Comparison of ENCODE assay signal across 9 mouse cellular contexts in genomic region chr2:75612981-75613567, GRCm38 (mm10). TPM values are rescaled to one million over a fixed set of nuclear protein-coding genes. Genes with fewer than 3 reads are reported as not detected.
A peak's percentile ranks its signal among the peaks of the same experiment; 100 is the strongest.
DNase-seq lines count a peak whose midpoint lies in the region; ATAC-seq and TF ChIP-seq lines count a peak whose summit lies in the region.
"Had no signal": no experiment of that assay in that cellular context is flagged by ENCODE, and none has a peak within 500 bp of the region (broad histone marks: within the 10 kb centered on the region; RNA-seq: fewer than 3 reads in every experiment).

No protein-coding gene starts in this region.

- in situ Hi-C loops in ES-E14 (cut with MboI; ENCODE audit: low sequenced_read_pairs in 2 of 2, unreplicated experiment in 2 of 2) = loop anchor here (25.0 kb wide), 2 partner anchors 349 to 449 kb away; no protein-coding TSS in a partner anchor

- no peaks in the 10 kb centered on the region for H3K36me3 ChIP-seq in ES-E14 (ENCODE audit: control insufficient read depth, insufficient read depth, low read length, poor library complexity, severe bottlenecking)
- no peaks in the 10 kb centered on the region for H3K36me3 ChIP-seq in heart, embryonic 16.5 days (ENCODE audit: control insufficient read depth, insufficient read depth)
- no peaks in the 10 kb centered on the region for H3K36me3 ChIP-seq in limb, embryonic 15.5 days
- H3K36me3 ChIP-seq in stomach, postnatal 0 days (ENCODE audit: control insufficient read depth, insufficient read depth, low read length) = no peaks in the 10 kb centered on the region
- no peaks in the 10 kb centered on the region for H3K36me3 ChIP-seq in hindbrain, embryonic 12.5 days
- H3K36me3 ChIP-seq: hindbrain, embryonic 15.5 days had no signal

- no peak; the same call in 1 of the 2 replicates for ATAC-seq in heart, embryonic 16.5 days (replicated peaks; ENCODE audit: extremely low read depth, insufficient read depth, low FRiP score)
- ATAC-seq in limb, embryonic 15.5 days (ENCODE audit: insufficient number of reproducible peaks, low FRiP score, low TSS enrichment, low read depth) = no peak
- ATAC-seq in stomach, postnatal 0 days (ENCODE audit: low FRiP score, low TSS enrichment) = peak; percentile 65
- ATAC-seq in inflammation-experienced regulatory T-cells, adult 6 months = no peak
- ATAC-seq in hindbrain, embryonic 12.5 days (ENCODE audit: low FRiP score) = no peak

- H3K4me2 ChIP-seq in heart, embryonic 16.5 days (ENCODE audit: low read depth, low read length) = peak overlapping the region; percentile 27
- H3K4me2 ChIP-seq in limb, embryonic 15.5 days = 0 out of 2 replicates have a peak overlapping the region, but pooled peaks have one; percentile 6
- H3K4me2 ChIP-seq in stomach, postnatal 0 days (replicated peaks; ENCODE audit: low read depth) = peak overlapping the region; percentile 36
- H3K4me2 ChIP-seq in hindbrain, embryonic 12.5 days (replicated peaks) = no peak overlapping the region
- H3K4me2 ChIP-seq: hindbrain, embryonic 15.5 days had no signal

- no peaks in the 10 kb centered on the region for H3K9me3 ChIP-seq in ES-E14 (ENCODE audit: control insufficient read depth, insufficient read depth, low read depth, low read length)
- H3K9me3 ChIP-seq in heart, embryonic 16.5 days (replicated peaks; ENCODE audit: control insufficient read depth, low read length) = no peaks in the 10 kb centered on the region
- H3K9me3 ChIP-seq in limb, embryonic 15.5 days = no peaks in the 10 kb centered on the region
- no peaks in the 10 kb centered on the region for H3K9me3 ChIP-seq in stomach, postnatal 0 days (ENCODE audit: control insufficient read depth, low read length)
- H3K9me3 ChIP-seq in hindbrain, embryonic 12.5 days (replicated peaks) = no peaks in the 10 kb centered on the region
- H3K9me3 ChIP-seq: hindbrain, embryonic 15.5 days had no signal

- 0 out of 2 replicates have a peak, but pooled peaks have one; percentile 17 for TF ChIP-seq CTCF in stomach, postnatal 0 days (IDR thresholded peaks at IDR 0.05; ENCODE audit: low read depth)

- WGBS in heart, embryonic 16.5 days = 34% methylated on average over 14 of the region's 14 CpGs
- WGBS in limb, embryonic 15.5 days = 26% methylated on average over 14 of the region's 14 CpGs
- 12% methylated on average over 14 of the region's 14 CpGs for WGBS in stomach, postnatal 0 days
- WGBS in hindbrain, embryonic 12.5 days = 25% methylated on average over 14 of the region's 14 CpGs

- DNase-seq in ES-E14 (ENCODE audit: low read depth, low spot score) = no peak
- DNase-seq in adrenal gland, postnatal 10 days = peak; percentile 61
- DNase-seq in stomach, postnatal 0 days (ENCODE audit: low spot score) = peak; percentile 84
- DNase-seq in frontal cortex, postnatal 25 days (ENCODE audit: low spot score in 2 of 2) = no peak

- no peak overlapping the region for H3K27ac ChIP-seq in ES-E14 (ENCODE audit: insufficient read depth, low read depth, low read length, poor library complexity, severe bottlenecking)
- H3K27ac ChIP-seq in heart, embryonic 16.5 days (ENCODE audit: low read length) = peak overlapping the region; percentile 54
- H3K27ac ChIP-seq in limb, embryonic 15.5 days = peak overlapping the region; percentile 43
- H3K27ac ChIP-seq in stomach, postnatal 0 days (replicated peaks) = peak overlapping the region; percentile 79
- no peak overlapping the region for H3K27ac ChIP-seq in hindbrain, embryonic 12.5 days
- H3K27ac ChIP-seq: hindbrain, embryonic 15.5 days had no signal

- peak; percentile 50 for TF ChIP-seq EP300 in stomach, postnatal 0 days (optimal IDR thresholded peaks at IDR 0.05)

- no peak overlapping the region for H3K4me3 ChIP-seq in ES-E14 (ENCODE audit: insufficient read depth in 1 of 2, low read depth in 1 of 2, low read length in 2 of 2, poor library complexity in 1 of 2, severe bottlenecking in 1 of 2)
- H3K4me3 ChIP-seq in heart, embryonic 16.5 days (ENCODE audit: low read length) = no peak overlapping the region
- H3K4me3 ChIP-seq in limb, embryonic 15.5 days = no peak overlapping the region
- no peak overlapping the region for H3K4me3 ChIP-seq in stomach, postnatal 0 days (ENCODE audit: low read depth, low read length)
- H3K4me3 ChIP-seq in hindbrain, embryonic 12.5 days = no peak overlapping the region
- H3K4me3 ChIP-seq: hindbrain, embryonic 15.5 days had no signal

- H3K4me1 ChIP-seq in ES-E14 (ENCODE audit: control insufficient read depth in 2 of 2, insufficient read depth in 2 of 2, low read length in 2 of 2, poor library complexity in 1 of 2) = peaks cover 4 to 7% of the 10 kb centered on the region in 2 experiments
- peaks cover 10% of the 10 kb centered on the region for H3K4me1 ChIP-seq in heart, embryonic 16.5 days (ENCODE audit: control insufficient read depth, insufficient read depth, low read length)
- H3K4me1 ChIP-seq in limb, embryonic 15.5 days = peaks cover 27% of the 10 kb centered on the region
- peaks cover 6% of the 10 kb centered on the region for H3K4me1 ChIP-seq in stomach, postnatal 0 days (replicated peaks; ENCODE audit: control insufficient read depth, insufficient read depth)
- H3K4me1 ChIP-seq in hindbrain, embryonic 12.5 days = peaks cover 11% of the 10 kb centered on the region

- H3K9ac ChIP-seq in ES-E14 (ENCODE audit: insufficient read depth, low read depth, low read length, poor library complexity, severe bottlenecking) = no peak overlapping the region
- H3K9ac ChIP-seq in heart, embryonic 16.5 days (ENCODE audit: low read length) = 0 out of 2 replicates have a peak overlapping the region, but pooled peaks have one; percentile 0
- H3K9ac ChIP-seq in limb, embryonic 15.5 days = no peak overlapping the region
- H3K9ac ChIP-seq in stomach, postnatal 0 days (ENCODE audit: low read length) = no peak overlapping the region
- H3K9ac ChIP-seq in hindbrain, embryonic 12.5 days = no peak overlapping the region
- H3K9ac ChIP-seq: hindbrain, embryonic 15.5 days had no signal

- no peaks in the 10 kb centered on the region for H3K27me3 ChIP-seq in heart, embryonic 16.5 days (ENCODE audit: control insufficient read depth, insufficient read depth, low read length)
- 0 out of 2 replicates have a peak, but pooled peaks cover 6% of the 10 kb centered on the region for H3K27me3 ChIP-seq in limb, embryonic 15.5 days
- H3K27me3 ChIP-seq in stomach, postnatal 0 days (ENCODE audit: control insufficient read depth, insufficient read depth, low read length) = no peaks in the 10 kb centered on the region
- H3K27me3 ChIP-seq in hindbrain, embryonic 12.5 days = peaks cover 22% of the 10 kb centered on the region

TF ChIP-seq in ES-E14, 5 proteins besides CTCF, POLR2A, EP300 and RAD21:
- TF ChIP-seq HCFC1 (IDR thresholded peaks at IDR 0.05; ENCODE audit: borderline replicate concordance, insufficient read depth, low read length) (no peak), ZNF384 (IDR thresholded peaks at IDR 0.05; ENCODE audit: low read depth, low read length) (peak; percentile 23; the same call in 1 of the 2 replicates)

RNA-seq across cellular contexts. Expression of gene Hnrnpa3, which starts 46.0 kb away (rescaled TPM):
- total RNA-seq in ES-E14 (2012; rRNA removed) = 101 and 166 TPM in 2 replicates
- total RNA-seq in adrenal gland, postnatal 10 days (2021) = 100 to 1,000 TPM; 358 to 456 TPM
- polyA plus RNA-seq in heart, embryonic 16.5 days (2015; fragmentation: Nextera tagmentation; extraction: Ambion mirVana) = 139 and 182 TPM in 2 replicates
- polyA plus RNA-seq in limb, embryonic 15.5 days (2015; fragmentation: Nextera tagmentation; extraction: Ambion mirVana) = 243 and 306 TPM in 2 replicates
- 116 and 127 TPM in 2 replicates for polyA plus RNA-seq in stomach, postnatal 0 days (2015; fragmentation: Nextera tagmentation; extraction: Ambion mirVana)
- polyA plus RNA-seq in inflammation-experienced regulatory T-cells, adult 6 months (2017; shearing (Covaris generic)) = 100 to 1,000 TPM in 2 of 3 experiments, 10 to 100 TPM in 1; 98.6 to 213 (median 185) TPM
- 352 and 360 TPM in 2 replicates for polyA plus RNA-seq in hindbrain, embryonic 12.5 days (2016; fragmentation: Nextera tagmentation; extraction: Ambion mirVana)

Comparison
In these comparisons a context has a peak if more than half of its experiments do, and no peak if none do; other contexts are left out.
1. DNase-seq: peak in adrenal gland, postnatal 10 days (single experiment) and stomach, postnatal 0 days (single experiment); none in ES-E14 (single experiment) and frontal cortex, postnatal 25 days (0 of 2).
2. H3K27ac ChIP-seq: peak in heart, embryonic 16.5 days (single experiment), limb, embryonic 15.5 days (single experiment) and stomach, postnatal 0 days (single experiment); none in ES-E14 (single experiment) and hindbrain, embryonic 12.5 days (single experiment).